Mouse (Mus musculus) cortical plate, adult 2 months (tissue): ENCODE data around the gene Aspa.

Source experiments
- CTCF ChIP-seq: fragments of 200-500 bp; IDR thresholded peaks from 2 replicates; pipeline ENCODE4 v1.5.1; 2011; ENCODE audit warnings: mild to moderate bottlenecking, control low read depth, low read length; ENCODE audit not compliant: insufficient read depth; ENCODE audit errors: extremely low read depth
- POLR2A ChIP-seq: fragments of 200-500 bp; IDR thresholded peaks from 2 replicates; pipeline ENCODE4 v1.6.1; 2011; ENCODE audit warnings: mild to moderate bottlenecking, low read length, control low read depth; ENCODE audit not compliant: insufficient read depth; ENCODE audit errors: extremely low read depth

DNA sequence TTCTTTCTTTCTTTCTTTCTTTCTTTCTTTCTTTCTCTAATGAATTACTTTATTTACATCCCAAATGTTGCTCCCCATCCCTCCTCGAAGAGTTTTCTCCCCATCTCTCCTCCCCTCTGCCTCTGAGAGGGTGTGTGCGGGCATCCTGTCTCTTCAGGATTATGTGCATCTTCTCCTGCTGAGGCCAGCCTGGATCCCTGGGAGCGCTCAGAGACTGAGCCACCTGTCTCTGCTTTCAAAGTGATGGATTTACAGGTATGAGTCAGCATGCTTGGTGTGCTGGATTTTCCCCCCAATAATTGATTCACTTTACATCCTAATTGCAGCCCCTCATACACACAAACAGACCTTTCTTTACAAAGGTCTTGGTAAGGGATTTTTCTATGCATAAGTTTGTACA lies 13.4 kb downstream of the Aspa start:
- TF ChIP-seq CTCF (no peak), POLR2A (no peak)
